Mouse (Mus musculus): ENCODE data around the gene Flnc. TPM values are rescaled to one million over a fixed set of nuclear protein-coding genes. Genes with fewer than 3 reads are reported as not detected.
A peak's percentile ranks its signal among the peaks of the same experiment; 100 is the strongest.
"Not testable (repeated sequence)": the region's sequence is repeated elsewhere in the genome, so short reads cannot be mapped to it uniquely, and the experiment has no call there.

Flnc gene
- 14.0 and 15.6 TPM in 2 replicates for polyA plus RNA-seq (2016; fragmentation: Nextera tagmentation; extraction: Ambion mirVana)

GRCm38 (mm10) chr6:29433038-29433803 lies at the start of gene Flnc:
Gene Flnc (plus strand): TSS chr6:29433256.
- Histone ChIP-seq H3K4me2 (replicated peaks) (peak within 1 kb of the TSS; percentile 84), H3K27me3 (peaks cover 29% of the 10 kb centered on the region), H3K4me1 (peaks cover 59% of the 10 kb centered on the region), H3K9ac (peak within 1 kb of the TSS; percentile 56), H3K36me3 (no peaks in the 10 kb centered on the region), H3K4me3 (peak within 1 kb of the TSS; percentile 50), H3K27ac (peak within 1 kb of the TSS; percentile 86; the same call in 1 of the 2 replicates), H3K9me3 (no peaks in the 10 kb centered on the region)
- under 1% methylated on average over 68 of the region's 77 CpGs for WGBS
- ATAC-seq (ENCODE audit: insufficient number of reproducible peaks, insufficient read depth, low FRiP score, low TSS enrichment), result no peak

GRCm38 (mm10) chr6:29388052-29388518 lies 45.0 kb upstream of the Flnc start, which contains the start of gene Opn1sw:
Gene Opn1sw (minus strand): TSS chr6:29388468.
- H3K9ac ChIP-seq, result peak within 1 kb of the TSS; percentile 19; the same call in 1 of the 2 replicates
- no peak for ATAC-seq (ENCODE audit: insufficient number of reproducible peaks, insufficient read depth, low FRiP score, low TSS enrichment)
- H3K4me3 ChIP-seq, result peak within 1 kb of the TSS; percentile 27
- WGBS, result 4% methylated on average over 12 of the region's 12 CpGs
- peak within 1 kb of the TSS; percentile 41 for H3K4me2 ChIP-seq (replicated peaks)
- 0 out of 2 replicates have a peak, but pooled peaks cover 4% of the 10 kb centered on the region for H3K27me3 ChIP-seq
- H3K27ac ChIP-seq, result no peak within 1 kb of the TSS
- peaks cover 17% of the 10 kb centered on the region for H3K4me1 ChIP-seq
- no peaks in the 10 kb centered on the region for H3K36me3 ChIP-seq
- H3K9me3 ChIP-seq, result no peaks in the 10 kb centered on the region

GRCm38 (mm10) chr6:29388606-29389080 lies 44.4 kb upstream of the Flnc start:
- 0 out of 2 replicates have a peak, but pooled peaks cover 4% of the 10 kb centered on the region for H3K27me3 ChIP-seq
- no peak overlapping the region for H3K27ac ChIP-seq
- no peaks in the 10 kb centered on the region for H3K36me3 ChIP-seq
- H3K9ac ChIP-seq, result no peak overlapping the region
- H3K4me2 ChIP-seq (replicated peaks), result peak overlapping the region; percentile 41
- 21% methylated on average over 11 of the region's 11 CpGs for WGBS
- H3K4me1 ChIP-seq, result peaks cover 17% of the 10 kb centered on the region
- H3K4me3 ChIP-seq, result peak overlapping the region; percentile 27
- no peaks in the 10 kb centered on the region for H3K9me3 ChIP-seq
- peak; percentile 84 for ATAC-seq (ENCODE audit: insufficient number of reproducible peaks, insufficient read depth, low FRiP score, low TSS enrichment)

- Histone ChIP-seq H3K9me3 (no peaks in the 10 kb centered on the region), H3K27me3 (peaks cover 8% of the 10 kb centered on the region), H3K4me3 (no peak overlapping the region), H3K36me3 (no peaks in the 10 kb centered on the region), H3K4me1 (peaks cover 17% of the 10 kb centered on the region), H3K9ac (no peak overlapping the region), H3K27ac (no peak overlapping the region), H3K4me2 (replicated peaks) (no peak overlapping the region)
- WGBS, result 48% methylated on average over 9 of the region's 9 CpGs
- ATAC-seq (ENCODE audit: insufficient number of reproducible peaks, insufficient read depth, low FRiP score, low TSS enrichment), result no peak
Measured at GRCm38 (mm10) chr6:29389425-29389824, 43.6 kb upstream of the Flnc start.

- not testable (repeated sequence) for H3K9me3 ChIP-seq; H3K9ac ChIP-seq; H3K4me2 ChIP-seq (replicated peaks); H3K36me3 ChIP-seq; H3K4me3 ChIP-seq; ATAC-seq (ENCODE audit: insufficient number of reproducible peaks, insufficient read depth, low FRiP score, low TSS enrichment); H3K27ac ChIP-seq
- Histone ChIP-seq H3K4me1 (peaks cover 18% of the 10 kb centered on the region), H3K27me3 (peaks cover 19% of the 10 kb centered on the region)
- WGBS, result 90% methylated on average over 1 of the region's 1 CpGs
Measured at GRCm38 (mm10) chr6:29390500-29390899, 42.6 kb upstream of the Flnc start.

GRCm38 (mm10) chr6:29391241-29391640 lies 41.8 kb upstream of the Flnc start:
- H3K36me3 ChIP-seq; H3K27ac ChIP-seq; ATAC-seq (ENCODE audit: insufficient number of reproducible peaks, insufficient read depth, low FRiP score, low TSS enrichment); H3K9ac ChIP-seq; H3K4me2 ChIP-seq (replicated peaks); H3K4me3 ChIP-seq; H3K9me3 ChIP-seq: not testable (repeated sequence)
- Histone ChIP-seq H3K27me3 (peaks cover 21% of the 10 kb centered on the region), H3K4me1 (peaks cover 21% of the 10 kb centered on the region)
- 78% methylated on average over 8 of the region's 8 CpGs for WGBS

GRCm38 (mm10) chr6:29391802-29392201 lies 41.3 kb upstream of the Flnc start:
- peaks cover 21% of the 10 kb centered on the region for H3K27me3 ChIP-seq
- H3K4me1 ChIP-seq, result peaks cover 16% of the 10 kb centered on the region
- WGBS, result 68% methylated on average over 4 of the region's 4 CpGs
- no peaks in the 10 kb centered on the region for H3K36me3 ChIP-seq
- H3K4me3 ChIP-seq, result no peak overlapping the region
- H3K4me2 ChIP-seq (replicated peaks), result no peak overlapping the region
- no peaks in the 10 kb centered on the region for H3K9me3 ChIP-seq
- H3K27ac ChIP-seq, result no peak overlapping the region
- H3K9ac ChIP-seq, result no peak overlapping the region
- ATAC-seq (ENCODE audit: insufficient number of reproducible peaks, insufficient read depth, low FRiP score, low TSS enrichment), result no peak

GRCm38 (mm10) chr6:29394286-29394685 lies 38.8 kb upstream of the Flnc start:
- H3K4me2 ChIP-seq (replicated peaks), result no peak overlapping the region
- H3K27me3 ChIP-seq, result peaks cover 21% of the 10 kb centered on the region

GRCm38 (mm10) chr6:29395910-29396713 lies 36.9 kb upstream of the Flnc start, which contains the start of gene Ccdc136:
Gene Ccdc136 (plus strand): TSS chr6:29396309.
- peaks cover 21% of the 10 kb centered on the region for H3K27me3 ChIP-seq

More at GRCm38 (mm10) chr6:29394286-29394685, 38.8 kb upstream of the Flnc start:
- H3K9ac ChIP-seq, result no peak overlapping the region
- no peak overlapping the region for H3K4me3 ChIP-seq
- no peaks in the 10 kb centered on the region for H3K36me3 ChIP-seq
- peaks cover 19% of the 10 kb centered on the region for H3K4me1 ChIP-seq
- H3K9me3 ChIP-seq, result no peaks in the 10 kb centered on the region
- H3K27ac ChIP-seq, result no peak overlapping the region
- ATAC-seq (ENCODE audit: insufficient number of reproducible peaks, insufficient read depth, low FRiP score, low TSS enrichment), result no peak
- WGBS, result 54% methylated on average over 1 of the region's 1 CpGs

GRCm38 (mm10) chr6:29396714-29397540 lies 36.1 kb upstream of the Flnc start:
- Histone ChIP-seq H3K27ac (peak overlapping the region; percentile 23), H3K9me3 (no peaks in the 10 kb centered on the region), H3K27me3 (peaks cover 19% of the 10 kb centered on the region), H3K4me1 (peaks cover 19% of the 10 kb centered on the region), H3K4me2 (replicated peaks) (peak overlapping the region; percentile 88), H3K4me3 (peak overlapping the region; percentile 63), H3K9ac (peak overlapping the region; percentile 77), H3K36me3 (no peaks in the 10 kb centered on the region)
- peak; percentile 78 for ATAC-seq (ENCODE audit: insufficient number of reproducible peaks, insufficient read depth, low FRiP score, low TSS enrichment)
- 2% methylated on average over 24 of the region's 24 CpGs for WGBS

More at GRCm38 (mm10) chr6:29395910-29396713, 36.9 kb upstream of the Flnc start, which contains the start of gene Ccdc136:
- peaks cover 19% of the 10 kb centered on the region for H3K4me1 ChIP-seq
- H3K9me3 ChIP-seq, result no peaks in the 10 kb centered on the region
- under 1% methylated on average over 44 of the region's 49 CpGs for WGBS
- H3K9ac ChIP-seq, result peak within 1 kb of the TSS; percentile 77
- no peaks in the 10 kb centered on the region for H3K36me3 ChIP-seq
- H3K27ac ChIP-seq, result peak within 1 kb of the TSS; percentile 23; the same call in 1 of the 2 replicates
- peak within 1 kb of the TSS; percentile 88 for H3K4me2 ChIP-seq (replicated peaks)
- peak; percentile 87 for ATAC-seq (ENCODE audit: insufficient number of reproducible peaks, insufficient read depth, low FRiP score, low TSS enrichment)
- peak within 1 kb of the TSS; percentile 63 for H3K4me3 ChIP-seq
